Mouse (Mus musculus): ENCODE results near the gene Dytn.

Gene Dytn

DNA sequence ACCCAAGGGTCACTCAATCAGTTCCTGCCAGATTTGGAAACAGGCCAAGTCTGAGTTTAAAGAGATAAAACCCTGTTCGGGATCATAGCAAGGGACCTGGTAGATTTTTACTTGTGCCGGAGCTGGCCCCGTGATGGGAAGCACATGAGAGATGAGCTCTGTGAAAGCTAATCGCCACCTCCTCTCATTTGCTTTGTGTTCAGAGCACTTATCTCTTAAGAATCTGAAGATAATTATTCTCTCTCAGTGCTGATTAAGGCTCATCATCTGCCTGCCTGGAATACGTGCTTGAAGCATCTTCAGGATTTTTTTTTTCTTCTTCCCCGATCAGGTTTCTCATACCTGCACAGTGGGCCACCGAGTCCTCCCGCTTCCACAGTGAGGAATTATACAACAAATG is 107.6 kb downstream of the Dytn start:
- no peak for DNase-seq (ENCODE audit: low spot score in 2 of 2)

- DNase-seq (ENCODE audit: low spot score in 2 of 2) = no peak
These were observed 109.9 kb downstream of the Dytn start for GRCm38 (mm10) chr1:63576803-63577202.

- no peak for DNase-seq (ENCODE audit: low spot score in 2 of 2)
These were observed 112.7 kb downstream of the Dytn start for GRCm38 (mm10) chr1:63573864-63574611.

DNA sequence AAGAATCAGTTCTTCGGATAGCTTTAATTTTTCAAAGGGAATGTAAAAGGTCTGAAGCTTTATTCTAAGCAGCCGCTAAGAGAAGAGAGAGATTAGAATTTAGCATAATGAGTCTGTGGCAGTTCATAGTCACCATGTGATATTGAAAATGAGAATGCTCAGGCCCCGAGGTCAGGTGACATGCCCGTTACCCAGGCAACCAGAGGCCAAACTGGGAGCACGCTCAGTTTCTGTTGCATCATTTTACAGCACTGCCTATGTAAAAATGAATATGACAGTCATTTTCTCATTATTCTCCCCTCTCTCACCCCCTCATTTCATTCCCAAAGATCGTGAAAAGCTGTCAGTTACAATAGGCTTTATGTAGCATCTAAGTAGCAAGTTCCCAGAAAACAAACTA is 113.3 kb downstream of the Dytn start:
- no peak for DNase-seq (ENCODE audit: low spot score in 2 of 2)
